Mouse (Mus musculus): ENCODE measurements around the gene Hes3. TPM values are rescaled to one million over a fixed set of nuclear protein-coding genes. Genes with fewer than 3 reads are reported as not detected.

Gene Hes3
- total and polyA plus RNA-seq, 2 experiments from 2014 or later, result 0.57 TPM; not detected in 1

GRCm38 (mm10) chr4:152264177-152264530, 27.3 kb downstream of the Hes3 start:
- 0 out of 2 replicates have a peak, but pooled peaks have one; percentile 5 for ATAC-seq
- Histone ChIP-seq H3K4me3 (ENCODE audit: low read depth, low read length) (no peak overlapping the region), H3K27me3 (ENCODE audit: insufficient read depth, low read length) (no peaks in the 10 kb centered on the region), H3K4me2 (ENCODE audit: low read depth) (no peak overlapping the region), H3K36me3 (ENCODE audit: insufficient read depth) (peaks cover 26% of the 10 kb centered on the region; the same call in 1 of the 2 replicates), H3K9me3 (ENCODE audit: low read length) (no peaks in the 10 kb centered on the region), H3K9ac (no peak overlapping the region), H3K27ac (ENCODE audit: low read depth, low read length) (peak overlapping the region; percentile 54; the same call in 1 of the 2 replicates), H3K4me1 (ENCODE audit: insufficient read depth) (peaks cover 3% of the 10 kb centered on the region; the same call in 1 of the 2 replicates)
- DNase-seq, result no peak
- TF ChIP-seq CTCF (IDR thresholded peaks at IDR 0.05; ENCODE audit: low read depth), result no peak
- 51% methylated on average over 4 of the region's 4 CpGs for WGBS

GRCm38 (mm10) chr4:152263512-152264176, 27.8 kb downstream of the Hes3 start:
- H3K4me1 ChIP-seq (ENCODE audit: insufficient read depth), result peaks cover 3% of the 10 kb centered on the region; the same call in 1 of the 2 replicates
- 39% methylated on average over 10 of the region's 10 CpGs for WGBS
- no peak overlapping the region for H3K4me2 ChIP-seq (ENCODE audit: low read depth)
- no peak for TF ChIP-seq CTCF (IDR thresholded peaks at IDR 0.05; ENCODE audit: low read depth)
- H3K9ac ChIP-seq, result no peak overlapping the region
- ATAC-seq, result peak; percentile 23; the same call in 1 of the 2 replicates
- no peak for DNase-seq
- H3K27ac ChIP-seq (ENCODE audit: low read depth, low read length), result no peak overlapping the region
- H3K9me3 ChIP-seq (ENCODE audit: low read length), result no peaks in the 10 kb centered on the region
- H3K4me3 ChIP-seq (ENCODE audit: low read depth, low read length), result no peak overlapping the region
- no peaks in the 10 kb centered on the region for H3K27me3 ChIP-seq (ENCODE audit: insufficient read depth, low read length)
- peaks cover 26% of the 10 kb centered on the region; the same call in 1 of the 2 replicates for H3K36me3 ChIP-seq (ENCODE audit: insufficient read depth)

GRCm38 (mm10) chr4:152263089-152263488, 28.4 kb downstream of the Hes3 start:
- no peaks in the 10 kb centered on the region for H3K27me3 ChIP-seq (ENCODE audit: insufficient read depth, low read length)
- no peaks in the 10 kb centered on the region for H3K9me3 ChIP-seq (ENCODE audit: low read length)
- H3K9ac ChIP-seq, result no peak overlapping the region
- no peak overlapping the region for H3K27ac ChIP-seq (ENCODE audit: low read depth, low read length)
- no peak for DNase-seq
- H3K4me1 ChIP-seq (ENCODE audit: insufficient read depth), result peaks cover 3% of the 10 kb centered on the region; the same call in 1 of the 2 replicates
- H3K4me2 ChIP-seq (ENCODE audit: low read depth), result no peak overlapping the region
- 76% methylated on average over 9 of the region's 9 CpGs for WGBS
- peaks cover 22% of the 10 kb centered on the region; the same call in 1 of the 2 replicates for H3K36me3 ChIP-seq (ENCODE audit: insufficient read depth)
- TF ChIP-seq CTCF (IDR thresholded peaks at IDR 0.05; ENCODE audit: low read depth), result no peak
- H3K4me3 ChIP-seq (ENCODE audit: low read depth, low read length), result no peak overlapping the region
- ATAC-seq, result no peak

GRCm38 (mm10) chr4:152262187-152262586, 29.3 kb downstream of the Hes3 start:
- peaks cover 22% of the 10 kb centered on the region; the same call in 1 of the 2 replicates for H3K36me3 ChIP-seq (ENCODE audit: insufficient read depth)
- no peak for TF ChIP-seq CTCF (IDR thresholded peaks at IDR 0.05; ENCODE audit: low read depth)
- no peak for DNase-seq
- WGBS, result 69% methylated on average over 9 of the region's 9 CpGs
- no peaks in the 10 kb centered on the region for H3K27me3 ChIP-seq (ENCODE audit: insufficient read depth, low read length)
- no peak overlapping the region for H3K4me3 ChIP-seq (ENCODE audit: low read depth, low read length)
- H3K27ac ChIP-seq (ENCODE audit: low read depth, low read length), result no peak overlapping the region
- H3K4me1 ChIP-seq (ENCODE audit: insufficient read depth), result peaks cover 3% of the 10 kb centered on the region; the same call in 1 of the 2 replicates
- H3K9ac ChIP-seq, result no peak overlapping the region
- H3K9me3 ChIP-seq (ENCODE audit: low read length), result no peaks in the 10 kb centered on the region
- H3K4me2 ChIP-seq (ENCODE audit: low read depth), result no peak overlapping the region
- no peak for ATAC-seq

GRCm38 (mm10) chr4:152260451-152260850, 31.0 kb downstream of the Hes3 start:
- 97% methylated on average over 8 of the region's 8 CpGs for WGBS
- Histone ChIP-seq H3K9ac (no peak overlapping the region), H3K36me3 (ENCODE audit: insufficient read depth) (peaks cover 25% of the 10 kb centered on the region; the same call in 1 of the 2 replicates), H3K27me3 (ENCODE audit: insufficient read depth, low read length) (no peaks in the 10 kb centered on the region), H3K4me1 (ENCODE audit: insufficient read depth) (no peaks in the 10 kb centered on the region), H3K27ac (ENCODE audit: low read depth, low read length) (no peak overlapping the region), H3K4me3 (ENCODE audit: low read depth, low read length) (no peak overlapping the region), H3K4me2 (ENCODE audit: low read depth) (no peak overlapping the region), H3K9me3 (ENCODE audit: low read length) (no peaks in the 10 kb centered on the region)
- ATAC-seq (no peak), DNase-seq (no peak)
- no peak for TF ChIP-seq CTCF (IDR thresholded peaks at IDR 0.05; ENCODE audit: low read depth)

GRCm38 (mm10) chr4:152257070-152257469, 34.4 kb downstream of the Hes3 start:
- no peak overlapping the region for H3K4me3 ChIP-seq (ENCODE audit: low read depth, low read length)
- no peak overlapping the region for H3K4me2 ChIP-seq (ENCODE audit: low read depth)
- 35% methylated on average over 6 of the region's 6 CpGs for WGBS
- H3K9me3 ChIP-seq (ENCODE audit: low read length), result no peaks in the 10 kb centered on the region
- peak; percentile 75 for DNase-seq
- H3K9ac ChIP-seq, result no peak overlapping the region
- peaks cover 30% of the 10 kb centered on the region; the same call in 1 of the 2 replicates for H3K36me3 ChIP-seq (ENCODE audit: insufficient read depth)
- H3K27me3 ChIP-seq (ENCODE audit: insufficient read depth, low read length), result no peaks in the 10 kb centered on the region
- H3K4me1 ChIP-seq (ENCODE audit: insufficient read depth), result no peaks in the 10 kb centered on the region
- ATAC-seq, result peak; percentile 77
- no peak overlapping the region for H3K27ac ChIP-seq (ENCODE audit: low read depth, low read length)
- no peak for TF ChIP-seq CTCF (IDR thresholded peaks at IDR 0.05; ENCODE audit: low read depth)

GRCm38 (mm10) chr4:152253183-152253759, 38.2 kb downstream of the Hes3 start:
- no peak overlapping the region for H3K9ac ChIP-seq
- no peak overlapping the region for H3K4me3 ChIP-seq (ENCODE audit: low read depth, low read length)
- no peak overlapping the region for H3K27ac ChIP-seq (ENCODE audit: low read depth, low read length)
- no peak overlapping the region for H3K4me2 ChIP-seq (ENCODE audit: low read depth)
- H3K36me3 ChIP-seq (ENCODE audit: insufficient read depth), result 0 out of 2 replicates have a peak, but pooled peaks cover 17% of the 10 kb centered on the region
- TF ChIP-seq CTCF (IDR thresholded peaks at IDR 0.05; ENCODE audit: low read depth), result no peak
- H3K27me3 ChIP-seq (ENCODE audit: insufficient read depth, low read length), result no peaks in the 10 kb centered on the region
- 87% methylated on average over 9 of the region's 9 CpGs for WGBS
- H3K4me1 ChIP-seq (ENCODE audit: insufficient read depth), result no peaks in the 10 kb centered on the region
- no peak for ATAC-seq
- no peaks in the 10 kb centered on the region for H3K9me3 ChIP-seq (ENCODE audit: low read length)
- DNase-seq, result no peak

Data from forebrain, postnatal 0 days (tissue).